Mouse (Mus musculus): ENCODE results near the gene Gm13691. TPM values are rescaled to one million over a fixed set of nuclear protein-coding genes. Genes with fewer than 3 reads are reported as not detected.

Gene Gm13691
- polyA plus RNA-seq, 1 experiment from 2014 or later = not detected

DNA sequence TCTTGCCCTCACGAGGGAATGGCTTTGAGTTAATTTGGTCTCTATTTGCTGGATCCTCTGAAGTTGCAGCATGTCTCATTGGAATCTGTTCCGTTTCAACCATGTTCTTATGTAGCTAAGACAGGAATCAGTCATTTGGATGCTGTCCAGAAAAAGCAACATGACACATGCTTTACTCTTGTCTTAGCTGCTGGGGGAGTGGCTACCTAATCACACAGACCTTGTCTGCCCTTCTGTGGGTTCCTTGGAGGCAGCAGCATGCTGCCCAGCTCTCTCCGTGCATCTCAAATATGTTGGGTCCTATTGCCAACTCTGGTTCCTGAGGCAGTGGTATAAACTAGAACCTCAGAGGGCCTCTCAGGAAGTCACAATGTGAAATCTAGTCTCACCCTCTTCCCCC lies 28.0 kb downstream of the Gm13691 start:
- 40% methylated on average over 3 of the region's 3 CpGs for WGBS
- ATAC-seq (replicated peaks; ENCODE audit: low FRiP score, low read depth) (no peak), DNase-seq (ENCODE audit: low spot score) (peak; percentile 44)

DNA sequence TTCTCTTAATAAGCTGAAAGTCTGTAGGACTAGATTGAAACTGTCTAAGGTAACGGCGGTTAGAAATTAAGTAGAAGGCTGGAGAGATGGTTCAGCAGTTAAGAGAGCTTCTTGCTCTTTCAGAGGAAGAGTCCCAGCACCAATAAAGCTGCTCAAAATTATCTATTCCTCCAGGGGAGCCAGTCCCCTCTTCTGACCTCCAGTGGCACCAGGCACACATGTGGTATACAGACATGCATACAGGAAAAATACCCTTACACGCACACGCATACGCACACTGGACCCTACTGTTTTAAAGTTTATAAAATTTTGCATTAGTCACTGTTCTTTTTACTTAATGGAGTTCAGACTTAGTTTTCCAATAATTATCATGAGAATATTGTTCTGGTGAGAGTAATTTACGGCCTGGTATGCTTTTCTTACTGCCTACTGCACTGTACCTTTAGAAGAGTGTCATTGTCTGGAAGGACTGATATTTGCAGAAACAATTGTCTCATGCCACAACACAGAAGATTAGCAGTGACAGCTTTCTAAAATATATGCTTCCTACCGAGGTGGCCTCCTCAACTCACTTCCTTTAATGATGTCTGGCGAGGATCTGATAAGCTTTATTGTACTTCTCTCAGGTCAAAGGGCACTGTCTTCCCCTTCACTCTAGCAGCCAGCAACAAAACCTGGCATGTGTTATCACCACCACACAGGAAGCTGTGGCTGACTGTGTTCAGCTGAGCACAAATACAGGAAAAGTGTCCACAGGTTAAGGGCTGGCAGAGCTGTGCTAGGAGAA lies 29.4 kb downstream of the Gm13691 start:
- H3K36me3 ChIP-seq (ENCODE audit: insufficient read depth, low read length) = no peaks in the 10 kb centered on the region
- no peak overlapping the region for H3K9ac ChIP-seq (ENCODE audit: low read depth, low read length)
- TF ChIP-seq CTCF (IDR thresholded peaks at IDR 0.05; ENCODE audit: low read depth) = no peak
- H3K9me3 ChIP-seq (replicated peaks; ENCODE audit: low read length) = no peaks in the 10 kb centered on the region
- H3K27ac ChIP-seq = 0 out of 2 replicates have a peak overlapping the region, but pooled peaks have one; percentile 4
- no peaks in the 10 kb centered on the region for H3K27me3 ChIP-seq (ENCODE audit: insufficient read depth, low read length)
- H3K4me3 ChIP-seq (replicated peaks; ENCODE audit: low read depth, low read length) = no peak overlapping the region
- H3K4me1 ChIP-seq (replicated peaks; ENCODE audit: insufficient read depth, low read length) = 0 out of 2 replicates have a peak, but pooled peaks cover 3% of the 10 kb centered on the region
- peak; percentile 76 for DNase-seq (ENCODE audit: low spot score)
- WGBS = 60% methylated on average over 8 of the region's 8 CpGs
- ATAC-seq (replicated peaks; ENCODE audit: low FRiP score, low read depth) = no peak; the same call in 1 of the 2 replicates
- no peak overlapping the region for H3K4me2 ChIP-seq (ENCODE audit: low read length)

More for the DNA sequence above, 28.0 kb downstream of the Gm13691 start:
- no peaks in the 10 kb centered on the region for H3K27me3 ChIP-seq (ENCODE audit: insufficient read depth, low read length)
- TF ChIP-seq CTCF (IDR thresholded peaks at IDR 0.05; ENCODE audit: low read depth) = no peak
- H3K9me3 ChIP-seq (replicated peaks; ENCODE audit: low read length) = no peaks in the 10 kb centered on the region
- H3K4me3 ChIP-seq (replicated peaks; ENCODE audit: low read depth, low read length) = no peak overlapping the region
- no peak overlapping the region for H3K4me2 ChIP-seq (ENCODE audit: low read length)
- H3K36me3 ChIP-seq (ENCODE audit: insufficient read depth, low read length) = no peaks in the 10 kb centered on the region
- no peak overlapping the region for H3K9ac ChIP-seq (ENCODE audit: low read depth, low read length)
- H3K27ac ChIP-seq = no peak overlapping the region
- 0 out of 2 replicates have a peak, but pooled peaks cover under 1% of the 10 kb centered on the region for H3K4me1 ChIP-seq (replicated peaks; ENCODE audit: insufficient read depth, low read length)

DNA sequence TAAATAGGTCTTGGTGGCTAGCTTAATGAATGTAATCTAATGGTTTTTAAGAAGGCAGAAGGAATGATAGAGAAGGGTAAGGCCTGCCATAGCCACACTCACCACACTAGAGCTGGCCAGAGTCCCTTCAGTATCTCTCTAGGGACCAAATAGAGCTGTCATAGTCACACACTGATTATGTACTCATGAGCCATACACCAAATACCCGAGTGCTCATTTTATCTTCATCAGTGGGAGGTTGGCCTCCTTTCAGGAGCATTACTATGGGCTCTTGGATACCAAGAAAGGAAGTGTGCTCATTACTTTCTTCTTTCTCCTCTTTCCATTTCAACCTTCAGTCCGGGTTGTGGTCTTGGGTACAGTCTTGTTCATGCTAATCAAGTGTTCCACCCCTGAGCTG lies 31.6 kb downstream of the Gm13691 start:
- Histone ChIP-seq H3K9me3 (replicated peaks; ENCODE audit: low read length) (no peaks in the 10 kb centered on the region), H3K4me1 (replicated peaks; ENCODE audit: insufficient read depth, low read length) (0 out of 2 replicates have a peak, but pooled peaks cover 3% of the 10 kb centered on the region), H3K36me3 (ENCODE audit: insufficient read depth, low read length) (no peaks in the 10 kb centered on the region), H3K9ac (ENCODE audit: low read depth, low read length) (no peak overlapping the region), H3K4me3 (replicated peaks; ENCODE audit: low read depth, low read length) (no peak overlapping the region), H3K27me3 (ENCODE audit: insufficient read depth, low read length) (no peaks in the 10 kb centered on the region), H3K4me2 (ENCODE audit: low read length) (no peak overlapping the region), H3K27ac (no peak overlapping the region)
- 81% methylated on average over 2 of the region's 2 CpGs for WGBS
- no peak for DNase-seq (ENCODE audit: low spot score)
- TF ChIP-seq CTCF (IDR thresholded peaks at IDR 0.05; ENCODE audit: low read depth) = no peak
- ATAC-seq (replicated peaks; ENCODE audit: low FRiP score, low read depth) = no peak

DNA sequence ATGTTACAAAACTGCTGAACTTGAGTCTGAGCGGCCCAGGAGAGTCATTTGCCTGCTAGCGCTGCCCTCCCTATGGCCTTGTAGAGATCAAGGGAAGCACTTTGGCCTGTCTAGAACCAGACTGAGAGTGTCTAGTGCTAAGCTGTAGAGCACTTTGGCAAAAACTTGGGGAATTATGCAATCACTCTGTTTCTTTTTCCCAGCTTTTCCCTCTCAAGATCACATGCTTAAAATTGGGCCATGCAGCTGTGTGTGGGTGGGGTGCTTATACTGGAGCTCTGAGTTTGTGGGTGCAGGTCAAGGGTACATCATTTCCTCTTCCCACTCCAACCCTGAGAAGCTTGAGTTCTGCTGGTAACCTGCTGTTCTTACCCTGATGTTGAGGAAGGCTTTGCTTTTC lies 32.6 kb downstream of the Gm13691 start:
- no peaks in the 10 kb centered on the region for H3K9me3 ChIP-seq (replicated peaks; ENCODE audit: low read length)
- H3K27me3 ChIP-seq (ENCODE audit: insufficient read depth, low read length) = no peaks in the 10 kb centered on the region
- no peak overlapping the region for H3K27ac ChIP-seq
- H3K4me2 ChIP-seq (ENCODE audit: low read length) = no peak overlapping the region
- H3K4me1 ChIP-seq (replicated peaks; ENCODE audit: insufficient read depth, low read length) = 0 out of 2 replicates have a peak, but pooled peaks cover 3% of the 10 kb centered on the region
- DNase-seq (ENCODE audit: low spot score) = no peak
- no peaks in the 10 kb centered on the region for H3K36me3 ChIP-seq (ENCODE audit: insufficient read depth, low read length)
- ATAC-seq (replicated peaks; ENCODE audit: low FRiP score, low read depth) = no peak
- H3K4me3 ChIP-seq (replicated peaks; ENCODE audit: low read depth, low read length) = no peak overlapping the region
- 86% methylated on average over 2 of the region's 2 CpGs for WGBS
- H3K9ac ChIP-seq (ENCODE audit: low read depth, low read length) = no peak overlapping the region
- TF ChIP-seq CTCF (IDR thresholded peaks at IDR 0.05; ENCODE audit: low read depth) = no peak

DNA sequence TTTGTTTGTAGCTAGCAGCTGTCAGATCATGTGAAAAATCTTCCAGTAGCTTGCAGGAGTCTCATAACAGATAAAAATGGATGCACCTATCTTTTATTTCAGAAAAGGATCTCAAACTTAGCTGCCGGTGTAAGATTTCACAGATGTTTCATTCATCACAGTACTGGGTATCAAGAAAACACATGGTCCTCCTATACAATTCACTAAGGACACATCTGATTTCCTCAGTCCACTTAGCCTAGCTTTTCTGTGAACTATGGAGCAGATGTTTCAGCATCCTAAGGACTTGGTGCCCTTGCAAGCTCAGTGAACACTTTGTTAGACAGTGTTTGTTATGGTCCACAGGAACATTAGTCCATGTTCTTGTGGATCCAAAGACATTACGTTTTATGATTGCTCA lies 33.0 kb downstream of the Gm13691 start:
- H3K4me3 ChIP-seq (replicated peaks; ENCODE audit: low read depth, low read length) = no peak overlapping the region
- no peaks in the 10 kb centered on the region for H3K27me3 ChIP-seq (ENCODE audit: insufficient read depth, low read length)
- no peak overlapping the region for H3K27ac ChIP-seq
- no peak for ATAC-seq (replicated peaks; ENCODE audit: low FRiP score, low read depth)
- 0 out of 2 replicates have a peak, but pooled peaks cover 3% of the 10 kb centered on the region for H3K4me1 ChIP-seq (replicated peaks; ENCODE audit: insufficient read depth, low read length)
- no peak overlapping the region for H3K4me2 ChIP-seq (ENCODE audit: low read length)
- no peak for DNase-seq (ENCODE audit: low spot score)
- 73% methylated on average over 2 of the region's 2 CpGs for WGBS
- no peak for TF ChIP-seq CTCF (IDR thresholded peaks at IDR 0.05; ENCODE audit: low read depth)
- no peaks in the 10 kb centered on the region for H3K36me3 ChIP-seq (ENCODE audit: insufficient read depth, low read length)
- no peak overlapping the region for H3K9ac ChIP-seq (ENCODE audit: low read depth, low read length)
- no peaks in the 10 kb centered on the region for H3K9me3 ChIP-seq (replicated peaks; ENCODE audit: low read length)

DNA sequence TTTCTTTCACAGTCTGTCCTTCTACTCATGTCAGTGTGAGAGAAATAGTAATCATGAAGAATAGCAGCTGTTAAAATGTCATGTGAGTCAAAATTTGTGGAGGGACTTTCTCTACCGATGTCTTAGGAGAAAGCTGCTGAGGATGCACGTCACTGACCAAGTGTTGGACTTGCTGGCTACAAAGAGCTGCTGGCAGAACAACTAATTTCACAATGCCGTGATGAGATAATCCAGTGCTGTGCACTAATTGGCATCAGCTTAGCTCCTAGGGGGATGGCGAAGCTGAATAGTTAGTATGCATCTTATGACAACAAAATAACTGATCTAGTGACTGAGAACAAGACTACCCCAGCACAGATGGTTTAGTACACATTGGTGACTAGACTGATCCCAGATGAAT lies 34.9 kb downstream of the Gm13691 start:
- Histone ChIP-seq H3K4me2 (ENCODE audit: low read length) (no peak overlapping the region), H3K4me3 (replicated peaks; ENCODE audit: low read depth, low read length) (no peak overlapping the region), H3K27me3 (ENCODE audit: insufficient read depth, low read length) (no peaks in the 10 kb centered on the region), H3K27ac (no peak overlapping the region), H3K4me1 (replicated peaks; ENCODE audit: insufficient read depth, low read length) (0 out of 2 replicates have a peak, but pooled peaks cover 3% of the 10 kb centered on the region), H3K36me3 (ENCODE audit: insufficient read depth, low read length) (no peaks in the 10 kb centered on the region), H3K9ac (ENCODE audit: low read depth, low read length) (no peak overlapping the region), H3K9me3 (replicated peaks; ENCODE audit: low read length) (no peaks in the 10 kb centered on the region)
- no peak for TF ChIP-seq CTCF (IDR thresholded peaks at IDR 0.05; ENCODE audit: low read depth)
- 51% methylated on average over 4 of the region's 4 CpGs for WGBS
- DNase-seq (ENCODE audit: low spot score) = no peak
- ATAC-seq (replicated peaks; ENCODE audit: low FRiP score, low read depth) = no peak
